Mouse (Mus musculus): ENCODE measurements around the gene Pnpla1. TPM values are rescaled to one million over a fixed set of nuclear protein-coding genes. Genes with fewer than 3 reads are reported as not detected.

Gene Pnpla1
- polyA plus RNA-seq, 1 experiment: not detected

DNA sequence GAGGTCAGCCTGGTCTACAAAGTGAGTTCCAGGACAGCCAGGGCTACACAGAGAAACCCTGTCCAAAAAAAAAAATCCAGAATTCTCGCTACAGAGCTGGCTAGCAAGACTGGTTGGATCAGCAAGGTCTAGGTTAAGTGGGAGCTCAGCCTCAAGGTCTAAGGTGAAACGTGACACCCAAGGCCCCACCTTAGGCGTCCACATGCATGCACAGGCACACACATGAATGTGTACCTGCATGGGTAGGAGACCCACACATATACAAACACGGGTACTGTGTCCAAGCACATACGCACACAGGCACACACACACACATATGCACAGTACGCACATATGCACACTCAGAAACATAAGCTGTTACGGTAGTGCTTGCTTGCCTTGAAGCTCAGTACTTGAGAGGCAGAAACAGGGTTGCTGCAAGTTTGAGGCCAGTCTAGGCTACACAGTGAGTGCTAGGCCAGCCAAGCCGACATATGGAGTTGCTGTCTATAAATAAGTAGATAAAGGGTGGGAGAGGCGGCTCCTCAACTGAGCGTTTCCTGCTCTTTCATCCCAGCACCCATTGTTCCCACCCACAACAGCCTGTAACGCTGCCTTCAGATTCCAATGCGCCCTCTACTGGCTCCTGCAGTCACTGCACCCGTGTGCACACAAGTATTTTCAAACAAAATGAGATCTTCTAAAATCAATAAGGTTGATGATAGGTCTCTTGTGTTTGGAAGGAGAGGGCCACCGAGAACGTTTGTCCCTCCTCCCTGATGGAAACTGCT is 68.8 kb downstream of the Pnpla1 start:
- WGBS: 42% methylated on average over 15 of the region's 15 CpGs
- peak; percentile 53; the same call in 1 of the 2 replicates for TF ChIP-seq CTCF (IDR thresholded peaks at IDR 0.05; ENCODE audit: extremely low read depth, insufficient read depth, insufficient read length, insufficient replicate concordance)
- no peak for TF ChIP-seq POLR2A (IDR thresholded peaks at IDR 0.05; ENCODE audit: low read depth, low read length)
- Histone ChIP-seq H3K4me3 (ENCODE audit: extremely low read depth, insufficient read depth, insufficient read length) (no peak overlapping the region), H3K4me1 (ENCODE audit: control insufficient read depth, insufficient read depth, insufficient read length) (no peaks in the 10 kb centered on the region), H3K27me3 (ENCODE audit: control insufficient read depth, insufficient read depth, low read length) (no peaks in the 10 kb centered on the region), H3K27ac (ENCODE audit: insufficient read depth, low read length) (no peak overlapping the region), H3K36me3 (ENCODE audit: control insufficient read depth, insufficient read depth, low read length) (no peaks in the 10 kb centered on the region)
- DNase-seq (ENCODE audit: low read depth in 1 of 2, low spot score in 2 of 2): peak in 1 of 2 experiments; percentile 24

DNA sequence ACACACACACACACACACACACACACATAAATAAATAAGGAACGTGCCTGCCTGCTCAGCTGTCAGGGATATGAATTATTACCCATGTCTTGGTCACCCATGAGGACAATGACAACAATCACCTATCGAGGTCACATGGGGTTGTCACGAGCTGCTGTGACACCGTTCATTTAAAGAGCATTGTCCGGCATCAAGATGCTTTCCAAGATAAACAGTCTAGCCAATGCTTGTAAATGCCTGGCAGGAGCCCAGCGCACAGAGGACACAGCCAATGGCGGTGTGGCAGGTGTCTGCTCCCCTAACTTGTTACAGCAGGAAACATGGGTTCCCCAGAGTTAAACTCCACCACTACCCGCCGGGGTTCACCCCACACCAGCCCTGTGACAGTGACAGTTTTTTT is 69.8 kb downstream of the Pnpla1 start:
- H3K27ac ChIP-seq (ENCODE audit: insufficient read depth, low read length): no peak overlapping the region
- no peak for DNase-seq (ENCODE audit: low read depth in 1 of 2, low spot score in 2 of 2)

DNA sequence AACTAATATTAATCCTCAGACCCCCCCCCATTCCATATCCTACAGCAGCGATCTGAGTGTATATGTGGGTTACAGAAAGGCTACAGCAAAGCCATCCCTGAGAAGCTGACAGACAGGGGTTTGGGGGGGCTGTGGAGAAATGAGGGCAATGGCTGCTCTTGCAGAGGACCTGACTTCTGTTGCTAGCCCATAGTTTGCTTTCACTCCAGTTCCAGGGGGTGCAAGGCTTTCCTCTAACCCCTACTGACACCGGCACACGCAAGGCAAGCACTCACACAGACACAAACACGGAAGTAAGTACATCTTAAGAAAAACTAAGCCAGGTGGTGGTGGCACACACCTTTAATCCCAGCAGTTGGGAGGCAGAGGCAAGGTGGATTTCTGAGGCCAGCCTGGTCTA is 71.2 kb downstream of the Pnpla1 start:
- no peak overlapping the region for H3K4me3 ChIP-seq (ENCODE audit: extremely low read depth, insufficient read depth, insufficient read length)
- no peaks in the 10 kb centered on the region for H3K36me3 ChIP-seq (ENCODE audit: control insufficient read depth, insufficient read depth, low read length)
- no peaks in the 10 kb centered on the region for H3K4me1 ChIP-seq (ENCODE audit: control insufficient read depth, insufficient read depth, insufficient read length)
- no peak for DNase-seq (ENCODE audit: low read depth in 1 of 2, low spot score in 2 of 2)
- 98% methylated on average over 4 of the region's 4 CpGs for WGBS
- TF ChIP-seq POLR2A (IDR thresholded peaks at IDR 0.05; ENCODE audit: low read depth, low read length) (no peak), CTCF (IDR thresholded peaks at IDR 0.05; ENCODE audit: extremely low read depth, insufficient read depth, insufficient read length, insufficient replicate concordance) (no peak)
- no peak overlapping the region for H3K27ac ChIP-seq (ENCODE audit: insufficient read depth, low read length)
- no peaks in the 10 kb centered on the region for H3K27me3 ChIP-seq (ENCODE audit: control insufficient read depth, insufficient read depth, low read length)

More for the DNA sequence above, 69.8 kb downstream of the Pnpla1 start:
- TF ChIP-seq CTCF (IDR thresholded peaks at IDR 0.05; ENCODE audit: extremely low read depth, insufficient read depth, insufficient read length, insufficient replicate concordance): no peak
- no peak for TF ChIP-seq POLR2A (IDR thresholded peaks at IDR 0.05; ENCODE audit: low read depth, low read length)
- H3K36me3 ChIP-seq (ENCODE audit: control insufficient read depth, insufficient read depth, low read length): no peaks in the 10 kb centered on the region
- WGBS: 71% methylated on average over 9 of the region's 9 CpGs
- H3K4me1 ChIP-seq (ENCODE audit: control insufficient read depth, insufficient read depth, insufficient read length): no peaks in the 10 kb centered on the region
- no peaks in the 10 kb centered on the region for H3K27me3 ChIP-seq (ENCODE audit: control insufficient read depth, insufficient read depth, low read length)
- no peak overlapping the region for H3K4me3 ChIP-seq (ENCODE audit: extremely low read depth, insufficient read depth, insufficient read length)

DNA sequence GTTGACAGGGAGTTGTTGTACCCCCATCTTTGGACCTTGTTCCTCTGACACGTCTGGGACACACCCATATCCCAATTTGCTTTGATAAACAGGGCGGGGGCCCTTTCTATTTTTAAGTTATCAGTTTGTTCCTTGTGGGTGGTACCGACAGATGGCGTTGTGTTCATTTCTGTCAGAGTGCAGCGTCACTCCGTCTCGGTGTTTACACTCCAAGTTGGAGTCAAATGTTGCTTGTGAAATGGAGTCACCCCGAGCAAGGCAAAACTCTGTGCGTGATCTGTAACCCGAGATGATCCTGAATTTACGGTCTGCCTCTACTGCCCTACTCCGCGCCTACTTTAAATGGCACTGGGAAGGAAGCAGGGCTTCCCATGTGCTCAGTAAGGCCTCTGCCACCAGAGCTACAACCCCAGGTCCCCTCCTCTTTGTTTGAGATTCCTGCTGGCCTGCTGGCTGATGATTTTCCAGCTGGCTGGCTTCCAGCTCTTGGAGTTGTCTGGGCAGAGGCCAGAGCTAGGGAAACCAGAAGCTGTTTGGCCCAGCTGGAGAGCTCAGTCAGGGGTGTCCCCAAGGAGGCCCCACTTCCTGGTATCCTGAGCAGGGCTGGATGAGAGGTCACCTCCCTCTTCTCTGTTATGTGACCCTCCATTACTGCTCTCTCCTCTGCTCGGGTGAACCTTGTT is 72.3 kb downstream of the Pnpla1 start:
- no peak for DNase-seq (ENCODE audit: low read depth in 1 of 2, low spot score in 2 of 2)
- no peaks in the 10 kb centered on the region for H3K27me3 ChIP-seq (ENCODE audit: control insufficient read depth, insufficient read depth, low read length)
- 0 out of 2 replicates have a peak overlapping the region, but pooled peaks have one; percentile 36 for H3K27ac ChIP-seq (ENCODE audit: insufficient read depth, low read length)
- no peaks in the 10 kb centered on the region for H3K36me3 ChIP-seq (ENCODE audit: control insufficient read depth, insufficient read depth, low read length)
- no peak for TF ChIP-seq POLR2A (IDR thresholded peaks at IDR 0.05; ENCODE audit: low read depth, low read length)
- TF ChIP-seq CTCF (IDR thresholded peaks at IDR 0.05; ENCODE audit: extremely low read depth, insufficient read depth, insufficient read length, insufficient replicate concordance): no peak
- no peaks in the 10 kb centered on the region for H3K4me1 ChIP-seq (ENCODE audit: control insufficient read depth, insufficient read depth, insufficient read length)
- no peak overlapping the region for H3K4me3 ChIP-seq (ENCODE audit: extremely low read depth, insufficient read depth, insufficient read length)
- WGBS: 49% methylated on average over 14 of the region's 14 CpGs

DNA sequence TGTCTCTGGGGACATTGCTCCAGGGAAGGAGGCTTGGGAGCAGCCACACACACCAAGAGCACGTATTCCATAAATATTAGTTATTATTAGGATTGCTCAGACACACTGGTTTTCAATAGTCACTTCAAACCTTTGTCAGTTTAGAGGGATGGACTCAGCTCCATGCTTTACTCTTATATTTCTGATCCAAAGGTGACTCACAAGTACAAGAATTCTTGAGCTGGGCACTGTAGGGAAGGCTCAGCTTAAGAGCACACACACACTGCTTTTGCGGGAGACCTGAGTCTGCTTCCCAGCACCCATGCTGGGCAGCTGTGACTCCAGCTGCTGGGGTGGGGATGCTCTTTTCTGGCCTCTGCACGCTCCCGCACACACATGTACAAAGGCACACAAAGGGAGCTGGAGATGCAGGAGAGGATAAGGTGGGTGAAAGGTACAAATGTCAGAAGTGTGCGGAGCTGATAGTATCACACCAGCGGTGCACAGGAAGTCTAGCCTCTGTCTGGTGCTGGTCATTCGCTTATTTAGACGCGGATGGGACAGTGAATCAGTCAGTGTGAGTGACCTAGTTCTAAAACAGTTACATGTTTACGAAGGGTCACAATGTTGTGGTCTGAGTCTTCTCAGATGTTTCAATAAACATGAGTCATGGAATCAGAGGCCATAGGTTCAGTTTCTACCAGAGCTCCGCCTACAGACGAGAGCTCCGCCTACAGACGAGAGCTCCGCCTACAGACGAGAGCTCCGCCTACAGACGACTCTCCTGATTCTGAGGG is 73.4 kb downstream of the Pnpla1 start:
- WGBS: 92% methylated on average over 18 of the region's 18 CpGs

DNA sequence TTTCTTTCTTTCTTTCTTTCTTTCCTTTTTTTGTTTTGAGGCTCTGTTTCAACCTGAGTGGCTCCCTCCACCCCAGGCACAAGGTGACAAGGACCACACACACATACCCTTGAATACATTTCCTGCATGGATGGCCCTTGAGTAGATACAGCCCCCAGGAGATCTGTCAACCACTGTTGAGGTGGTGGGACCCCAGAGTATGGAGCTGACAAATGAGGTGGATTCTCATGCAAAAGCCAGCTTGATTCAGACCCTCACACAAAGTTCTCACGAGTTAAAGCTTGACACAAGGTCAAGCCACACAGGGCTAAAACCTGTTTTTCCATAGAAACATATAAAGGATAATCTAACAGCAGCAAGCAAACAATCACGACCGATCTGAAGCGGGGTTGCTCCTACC is 74.1 kb downstream of the Pnpla1 start:
- no peaks in the 10 kb centered on the region for H3K27me3 ChIP-seq (ENCODE audit: control insufficient read depth, insufficient read depth, low read length)
- no peaks in the 10 kb centered on the region for H3K4me1 ChIP-seq (ENCODE audit: control insufficient read depth, insufficient read depth, insufficient read length)
- no peak overlapping the region for H3K27ac ChIP-seq (ENCODE audit: insufficient read depth, low read length)
- no peak for DNase-seq (ENCODE audit: low read depth in 1 of 2, low spot score in 2 of 2)
- TF ChIP-seq POLR2A (IDR thresholded peaks at IDR 0.05; ENCODE audit: low read depth, low read length): no peak
- no peak for TF ChIP-seq CTCF (IDR thresholded peaks at IDR 0.05; ENCODE audit: extremely low read depth, insufficient read depth, insufficient read length, insufficient replicate concordance)
- 91% methylated on average over 4 of the region's 4 CpGs for WGBS
- no peaks in the 10 kb centered on the region for H3K36me3 ChIP-seq (ENCODE audit: control insufficient read depth, insufficient read depth, low read length)
- no peak overlapping the region for H3K4me3 ChIP-seq (ENCODE audit: extremely low read depth, insufficient read depth, insufficient read length)

More for the DNA sequence above, 73.4 kb downstream of the Pnpla1 start:
- Histone ChIP-seq H3K4me1 (ENCODE audit: control insufficient read depth, insufficient read depth, insufficient read length) (no peaks in the 10 kb centered on the region), H3K27me3 (ENCODE audit: control insufficient read depth, insufficient read depth, low read length) (no peaks in the 10 kb centered on the region), H3K36me3 (ENCODE audit: control insufficient read depth, insufficient read depth, low read length) (no peaks in the 10 kb centered on the region), H3K4me3 (ENCODE audit: extremely low read depth, insufficient read depth, insufficient read length) (no peak overlapping the region), H3K27ac (ENCODE audit: insufficient read depth, low read length) (no peak overlapping the region)
- DNase-seq (ENCODE audit: low read depth in 1 of 2, low spot score in 2 of 2): no peak
- TF ChIP-seq CTCF (IDR thresholded peaks at IDR 0.05; ENCODE audit: extremely low read depth, insufficient read depth, insufficient read length, insufficient replicate concordance): no peak
- TF ChIP-seq POLR2A (IDR thresholded peaks at IDR 0.05; ENCODE audit: low read depth, low read length): no peak
